Mouse (Mus musculus) inflammation-experienced regulatory T-cells, adult 16 weeks (primary cell): ENCODE measurements around the gene 1700015G11Rik. TPM values are rescaled to one million over a fixed set of nuclear protein-coding genes. Genes with fewer than 3 reads are reported as not detected.

ENCODE experiments used
- polyA plus RNA-seq: library from polyadenylated mRNA; unstranded; fragments of 100-300 nt; shearing (Covaris generic); gene quantifications from one replicate; pipeline ENCODE4 v1.2.1, GENCODE M21; 2017

1700015G11Rik gene
- not detected for polyA plus RNA-seq

DNA sequence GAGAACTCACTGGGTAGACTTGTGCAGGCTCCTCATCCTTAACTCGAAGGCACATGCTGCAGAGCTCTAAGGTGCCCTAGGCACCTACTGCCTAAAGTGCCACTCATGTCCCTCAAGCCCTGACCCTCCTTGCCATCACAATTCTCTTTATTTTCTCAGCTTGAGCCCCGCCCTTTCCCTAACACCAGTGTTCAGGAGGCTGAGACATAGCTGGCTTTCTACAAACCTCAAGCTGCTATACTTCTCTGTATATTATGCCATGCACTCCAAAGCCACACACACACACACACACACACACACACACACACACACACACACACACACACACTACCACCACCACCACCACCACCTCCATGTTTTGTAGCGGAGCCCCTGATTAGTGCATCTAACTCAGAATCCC, at the start of gene 1700015G11Rik:
Gene 1700015G11Rik, minus strand, starts transcription at position 101 of the 400 bp plus-strand sequence.

DNA sequence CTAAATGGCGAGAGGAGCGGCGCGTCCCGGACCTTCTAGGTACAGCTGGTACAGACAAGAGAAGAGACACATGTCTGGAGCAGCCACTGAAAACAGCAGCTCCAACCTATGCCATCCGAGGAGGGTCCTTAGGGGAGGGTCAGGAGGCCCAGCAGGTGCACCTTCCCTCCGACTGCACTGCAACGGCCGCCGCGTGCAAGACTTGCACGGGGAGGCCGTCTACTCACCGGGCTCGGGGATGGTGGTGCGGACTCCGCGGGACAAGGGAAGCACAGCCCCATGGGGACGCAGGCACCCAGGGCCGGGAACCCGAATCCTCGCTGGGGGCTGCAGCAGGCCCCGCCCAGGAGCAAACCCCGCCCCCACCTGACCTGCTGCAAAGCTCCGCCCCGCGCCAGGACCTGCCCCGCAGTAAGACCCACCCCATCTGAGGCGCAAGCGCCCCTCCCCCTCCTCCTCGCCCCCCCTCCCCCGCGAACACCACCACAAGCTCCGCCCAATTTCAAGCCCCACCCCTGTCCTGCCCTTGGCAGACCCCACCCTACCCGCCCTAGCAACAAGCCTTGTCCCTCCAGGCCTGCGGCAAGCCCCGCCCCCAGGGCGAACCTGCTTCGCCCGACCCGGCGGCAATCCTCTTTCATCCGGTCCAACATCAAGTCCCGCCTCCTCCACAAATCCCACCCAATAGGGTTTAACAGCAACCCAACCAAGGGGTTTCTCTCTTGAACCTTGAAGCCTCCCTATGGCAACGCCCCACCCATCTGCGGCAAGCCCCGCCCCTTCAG, 9.8 kb downstream of the 1700015G11Rik start, which contains the start of gene Svip:
Gene Svip, minus strand, starts transcription at position 508 of the 785 bp plus-strand sequence.

Other genes with a start within 250 kb of the 1700015G11Rik start
- 1.7 TPM for gene Gas2, start 153.7 kb downstream of the 1700015G11Rik start, polyA plus RNA-seq
- gene Fancf, start 153.5 kb downstream of the 1700015G11Rik start, polyA plus RNA-seq: 0.54 TPM
- gene Svip, start 9.7 kb downstream of the 1700015G11Rik start, polyA plus RNA-seq: 2.1 TPM